Mouse (Mus musculus): ENCODE results near the gene Sipa1l2. TPM values are rescaled to one million over a fixed set of nuclear protein-coding genes. Genes with fewer than 3 reads are reported as not detected.

Sipa1l2 gene
- polyA plus RNA-seq, 1 experiment from 2014 or later = 25.1 TPM

DNA sequence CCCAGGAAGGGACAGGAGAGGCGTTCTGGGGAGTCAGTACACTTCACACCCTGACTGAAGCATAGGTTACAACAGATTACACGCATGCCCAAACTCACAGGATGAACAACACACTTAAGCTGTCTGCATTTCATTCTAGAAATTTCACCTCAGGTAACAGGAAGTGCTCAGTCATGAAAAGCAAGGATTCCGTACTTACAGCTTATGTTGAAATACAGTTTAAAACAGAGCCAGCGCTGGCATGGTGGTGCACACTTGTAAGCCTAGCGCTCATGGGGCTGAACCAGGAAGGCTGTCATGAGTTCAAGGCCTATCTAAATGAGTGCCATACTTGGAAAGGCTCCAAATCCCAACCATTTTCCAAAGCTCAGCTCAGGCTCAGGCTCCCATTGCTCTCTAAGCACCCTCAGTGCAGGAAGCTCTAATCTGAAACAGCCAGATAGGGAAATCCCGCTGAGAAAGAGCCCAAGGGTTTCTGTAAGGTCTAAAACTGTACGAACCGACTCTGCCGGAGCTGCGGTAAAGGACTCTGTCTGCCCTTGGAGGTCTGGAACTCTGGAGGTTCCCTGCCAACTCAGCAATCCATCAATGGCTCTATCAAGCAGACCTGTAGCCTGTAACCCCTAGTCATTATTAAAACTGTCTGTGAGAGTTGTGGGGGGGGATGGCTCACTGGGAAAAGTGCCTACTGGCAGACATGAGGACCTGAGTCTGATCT lies 12.1 kb downstream of the Sipa1l2 start:
- Histone ChIP-seq H3K27ac (replicated peaks; ENCODE audit: low read depth, low read length) (peak overlapping the region; percentile 92), H3K9me3 (ENCODE audit: control insufficient read depth, low read length) (no peaks in the 10 kb centered on the region), H3K27me3 (ENCODE audit: control insufficient read depth, insufficient read depth, low read length) (no peaks in the 10 kb centered on the region), H3K4me2 (ENCODE audit: low read length) (peak overlapping the region; percentile 49; the same call in 1 of the 2 replicates), H3K36me3 (ENCODE audit: control insufficient read depth, insufficient read depth, low read length) (no peaks in the 10 kb centered on the region), H3K4me3 (replicated peaks; ENCODE audit: low read depth, low read length) (no peak overlapping the region), H3K9ac (replicated peaks; ENCODE audit: low read length) (no peak overlapping the region), H3K4me1 (ENCODE audit: control insufficient read depth, insufficient read depth, low read length) (peaks cover 55% of the 10 kb centered on the region)
- ATAC-seq (ENCODE audit: low FRiP score, low TSS enrichment) (no peak), DNase-seq (peak; percentile 41)
- WGBS = 75% methylated on average over 10 of the region's 10 CpGs

DNA sequence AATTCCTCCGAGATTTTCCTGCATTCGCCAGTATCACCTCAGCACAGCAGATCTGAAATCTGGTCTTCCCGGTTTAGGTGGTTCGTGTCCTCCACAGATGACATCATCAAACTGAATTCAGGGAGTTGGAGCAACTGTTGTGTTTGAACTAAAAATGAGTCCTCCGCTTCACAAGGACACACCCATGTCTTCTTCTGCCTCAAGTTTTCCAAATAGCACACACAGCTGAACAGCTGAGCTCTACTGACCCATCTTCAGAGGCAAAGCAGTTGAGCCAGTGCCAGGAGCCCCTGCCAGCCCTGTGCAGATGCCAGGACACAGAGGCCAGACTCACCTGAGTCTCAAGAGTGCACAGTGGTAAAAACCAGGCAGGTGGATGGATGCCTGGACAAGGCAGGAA lies 12.9 kb downstream of the Sipa1l2 start:
- 91% methylated on average over 5 of the region's 5 CpGs for WGBS
- Histone ChIP-seq H3K4me2 (ENCODE audit: low read length) (no peak overlapping the region), H3K27ac (replicated peaks; ENCODE audit: low read depth, low read length) (no peak overlapping the region), H3K4me1 (ENCODE audit: control insufficient read depth, insufficient read depth, low read length) (peaks cover 54% of the 10 kb centered on the region), H3K36me3 (ENCODE audit: control insufficient read depth, insufficient read depth, low read length) (no peaks in the 10 kb centered on the region), H3K9me3 (ENCODE audit: control insufficient read depth, low read length) (no peaks in the 10 kb centered on the region), H3K4me3 (replicated peaks; ENCODE audit: low read depth, low read length) (no peak overlapping the region), H3K27me3 (ENCODE audit: control insufficient read depth, insufficient read depth, low read length) (no peaks in the 10 kb centered on the region), H3K9ac (replicated peaks; ENCODE audit: low read length) (no peak overlapping the region)
- DNase-seq (no peak), ATAC-seq (ENCODE audit: low FRiP score, low TSS enrichment) (no peak)

DNA sequence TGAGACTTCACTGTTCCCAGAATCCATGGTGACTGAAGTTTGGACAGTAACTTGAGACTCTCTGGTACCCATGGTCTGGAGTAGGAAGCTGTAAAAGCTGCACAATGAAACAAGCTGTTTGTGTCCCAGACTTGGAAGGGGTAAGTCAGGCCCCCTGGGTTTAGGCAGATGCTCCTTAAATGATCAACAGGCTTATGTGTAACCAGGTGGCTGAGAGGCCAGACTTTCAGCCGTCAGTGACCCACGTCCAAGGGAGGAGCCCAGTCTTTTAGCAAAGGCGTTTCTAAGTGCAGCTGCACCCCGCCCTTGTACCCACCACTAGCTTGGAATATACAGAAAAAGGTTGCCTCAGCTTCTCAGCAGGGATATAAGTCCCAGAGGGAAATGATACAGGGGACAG lies 19.0 kb downstream of the Sipa1l2 start:
- Histone ChIP-seq H3K4me1 (ENCODE audit: control insufficient read depth, insufficient read depth, low read length) (peaks cover 16% of the 10 kb centered on the region; the same call in 1 of the 2 replicates), H3K9me3 (ENCODE audit: control insufficient read depth, low read length) (no peaks in the 10 kb centered on the region), H3K4me3 (replicated peaks; ENCODE audit: low read depth, low read length) (no peak overlapping the region), H3K27me3 (ENCODE audit: control insufficient read depth, insufficient read depth, low read length) (no peaks in the 10 kb centered on the region), H3K36me3 (ENCODE audit: control insufficient read depth, insufficient read depth, low read length) (no peaks in the 10 kb centered on the region), H3K4me2 (ENCODE audit: low read length) (no peak overlapping the region), H3K27ac (replicated peaks; ENCODE audit: low read depth, low read length) (no peak overlapping the region), H3K9ac (replicated peaks; ENCODE audit: low read length) (no peak overlapping the region)
- 51% methylated on average over 4 of the region's 4 CpGs for WGBS
- DNase-seq = no peak
- no peak for ATAC-seq (ENCODE audit: low FRiP score, low TSS enrichment)

DNA sequence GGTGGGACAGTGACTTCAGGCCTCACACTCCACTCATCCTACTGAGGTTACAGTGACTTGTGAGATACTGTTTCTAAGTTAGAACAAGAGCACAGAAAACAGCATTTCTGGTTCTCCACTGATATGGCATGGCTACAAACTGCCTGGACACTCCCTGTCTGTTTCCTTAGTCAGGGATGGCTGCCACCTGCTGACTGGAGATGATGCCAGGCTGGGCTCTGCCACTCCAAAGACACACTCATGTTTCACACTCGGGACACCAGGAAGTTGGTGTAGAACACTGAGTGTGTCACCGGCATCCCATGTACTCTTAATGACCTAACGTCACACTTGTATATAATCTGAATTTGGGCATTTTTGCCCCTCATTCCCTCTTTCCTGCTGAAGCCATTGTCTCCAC lies 22.3 kb downstream of the Sipa1l2 start:
- Histone ChIP-seq H3K4me1 (ENCODE audit: control insufficient read depth, insufficient read depth, low read length) (peaks cover 20% of the 10 kb centered on the region; the same call in 1 of the 2 replicates), H3K9ac (replicated peaks; ENCODE audit: low read length) (no peak overlapping the region), H3K27me3 (ENCODE audit: control insufficient read depth, insufficient read depth, low read length) (no peaks in the 10 kb centered on the region), H3K4me2 (ENCODE audit: low read length) (no peak overlapping the region), H3K9me3 (ENCODE audit: control insufficient read depth, low read length) (no peaks in the 10 kb centered on the region), H3K27ac (replicated peaks; ENCODE audit: low read depth, low read length) (no peak overlapping the region), H3K36me3 (ENCODE audit: control insufficient read depth, insufficient read depth, low read length) (no peaks in the 10 kb centered on the region), H3K4me3 (replicated peaks; ENCODE audit: low read depth, low read length) (no peak overlapping the region)
- no peak for DNase-seq
- WGBS = 85% methylated on average over 3 of the region's 3 CpGs
- ATAC-seq (ENCODE audit: low FRiP score, low TSS enrichment) = no peak

DNA sequence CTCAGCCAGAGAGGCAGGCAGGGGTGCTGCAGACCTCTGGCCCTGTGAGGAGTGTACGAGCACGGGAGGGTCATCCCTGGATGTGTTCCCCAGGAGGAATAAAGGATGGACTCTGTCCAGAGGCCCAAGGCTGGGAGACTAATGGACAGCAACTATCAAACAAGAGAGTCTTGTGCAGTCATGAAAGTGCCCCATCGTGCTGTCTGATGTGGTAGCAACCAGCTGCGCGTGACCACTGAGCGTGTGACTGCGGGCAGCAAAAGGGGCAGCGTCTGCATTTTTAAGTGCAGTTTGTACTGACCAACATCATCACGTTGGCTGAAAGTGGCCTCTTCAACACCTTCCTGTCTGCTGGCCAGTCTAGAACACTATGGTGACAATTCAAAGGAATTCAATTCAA lies 23.7 kb downstream of the Sipa1l2 start:
- WGBS = 95% methylated on average over 9 of the region's 9 CpGs
- H3K4me3 ChIP-seq (replicated peaks; ENCODE audit: low read depth, low read length) = no peak overlapping the region
- DNase-seq = no peak
- H3K4me2 ChIP-seq (ENCODE audit: low read length) = no peak overlapping the region
- no peaks in the 10 kb centered on the region for H3K36me3 ChIP-seq (ENCODE audit: control insufficient read depth, insufficient read depth, low read length)
- H3K27ac ChIP-seq (replicated peaks; ENCODE audit: low read depth, low read length) = no peak overlapping the region
- H3K9ac ChIP-seq (replicated peaks; ENCODE audit: low read length) = no peak overlapping the region
- ATAC-seq (ENCODE audit: low FRiP score, low TSS enrichment) = no peak
- no peaks in the 10 kb centered on the region for H3K9me3 ChIP-seq (ENCODE audit: control insufficient read depth, low read length)
- H3K4me1 ChIP-seq (ENCODE audit: control insufficient read depth, insufficient read depth, low read length) = peaks cover 14% of the 10 kb centered on the region; the same call in 1 of the 2 replicates
- no peaks in the 10 kb centered on the region for H3K27me3 ChIP-seq (ENCODE audit: control insufficient read depth, insufficient read depth, low read length)

DNA sequence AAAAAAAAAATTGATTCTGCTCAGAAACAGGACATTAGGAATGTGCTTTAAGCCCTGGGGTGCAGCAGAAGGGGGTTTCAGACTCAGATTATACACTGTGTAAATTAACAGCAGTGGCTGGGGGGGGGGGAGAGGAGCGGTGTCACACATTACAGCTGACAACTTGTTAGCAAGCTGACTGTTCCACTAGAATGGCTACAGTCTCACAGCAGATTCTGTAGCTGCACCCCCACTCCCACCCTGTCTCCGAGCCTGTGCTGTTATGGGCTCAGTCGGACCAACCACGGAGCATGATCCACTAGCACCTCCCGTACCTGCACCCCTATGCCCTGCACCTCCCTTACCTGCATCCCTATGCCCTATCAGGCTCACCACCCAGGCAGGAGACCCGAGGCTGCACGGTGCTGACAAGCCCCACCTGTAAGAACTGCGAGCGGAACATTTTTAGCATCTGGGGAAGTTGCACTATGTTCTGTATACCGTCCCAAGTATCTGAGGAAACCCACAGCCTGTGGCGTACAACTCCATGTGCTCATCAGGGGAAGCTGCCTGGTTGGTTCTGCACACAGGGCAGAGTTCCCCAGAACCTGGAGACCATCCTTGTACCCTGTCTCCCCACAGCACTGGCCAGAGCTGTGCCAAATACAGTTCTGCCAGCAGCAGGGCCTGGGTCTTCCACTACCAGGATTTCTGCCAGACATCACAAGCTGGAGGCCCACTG lies 26.6 kb downstream of the Sipa1l2 start:
- no peak overlapping the region for H3K27ac ChIP-seq (replicated peaks; ENCODE audit: low read depth, low read length)
- H3K4me3 ChIP-seq (replicated peaks; ENCODE audit: low read depth, low read length) = no peak overlapping the region
- H3K9me3 ChIP-seq (ENCODE audit: control insufficient read depth, low read length) = no peaks in the 10 kb centered on the region
- DNase-seq (no peak), ATAC-seq (ENCODE audit: low FRiP score, low TSS enrichment) (no peak)
- H3K36me3 ChIP-seq (ENCODE audit: control insufficient read depth, insufficient read depth, low read length) = no peaks in the 10 kb centered on the region
- no peaks in the 10 kb centered on the region for H3K27me3 ChIP-seq (ENCODE audit: control insufficient read depth, insufficient read depth, low read length)
- 86% methylated on average over 11 of the region's 11 CpGs for WGBS
- peaks cover 4% of the 10 kb centered on the region; the same call in 1 of the 2 replicates for H3K4me1 ChIP-seq (ENCODE audit: control insufficient read depth, insufficient read depth, low read length)
- H3K9ac ChIP-seq (replicated peaks; ENCODE audit: low read length) = no peak overlapping the region
- H3K4me2 ChIP-seq (ENCODE audit: low read length) = no peak overlapping the region

DNA sequence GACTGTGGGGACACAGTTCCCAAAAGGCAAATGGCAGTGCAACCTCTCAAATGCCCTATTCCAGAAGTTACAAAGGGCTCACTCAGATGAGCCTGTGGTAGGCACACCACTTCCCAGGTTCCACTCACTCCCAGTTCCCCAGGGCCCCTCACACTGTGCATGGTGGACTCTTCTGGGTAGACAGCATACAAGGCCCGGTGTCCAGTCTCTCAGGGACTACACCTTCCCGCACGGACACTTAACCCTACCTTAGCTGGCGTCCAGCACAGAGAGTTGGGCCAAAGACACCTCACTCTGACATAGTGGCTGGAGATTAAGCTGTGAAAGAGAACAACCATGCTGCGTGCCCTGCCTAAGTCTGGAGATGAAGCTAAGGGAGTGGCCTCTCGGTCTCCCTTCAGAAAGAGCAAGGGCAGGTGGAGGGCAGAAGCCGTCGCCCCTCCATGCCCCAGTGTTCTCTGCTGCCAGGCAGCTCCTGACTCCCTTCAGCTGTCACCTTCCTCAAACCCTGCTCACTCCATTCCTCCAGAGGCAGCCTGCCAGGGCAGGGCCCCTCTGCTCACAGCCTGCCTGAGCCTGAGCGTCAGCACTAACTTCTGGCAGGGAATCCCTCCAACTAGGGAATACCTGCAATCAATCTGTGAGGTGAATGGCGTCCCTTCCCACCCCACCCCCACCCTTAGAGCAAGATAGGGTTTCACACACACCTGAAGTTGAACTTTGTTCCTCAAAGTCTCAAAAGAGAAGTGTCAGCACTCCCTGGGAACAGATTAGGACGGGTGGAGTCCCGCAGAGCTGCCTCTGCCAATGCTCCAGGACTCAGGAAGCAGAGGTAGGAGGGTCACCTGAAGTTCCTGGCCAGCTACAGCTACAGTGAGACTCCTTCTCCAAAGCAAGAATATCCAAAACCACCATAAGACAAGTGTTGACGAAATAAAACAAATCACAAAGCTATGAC lies 30.3 kb downstream of the Sipa1l2 start:
- WGBS = 79% methylated on average over 13 of the region's 13 CpGs
- no peak for ATAC-seq (ENCODE audit: low FRiP score, low TSS enrichment)

DNA sequence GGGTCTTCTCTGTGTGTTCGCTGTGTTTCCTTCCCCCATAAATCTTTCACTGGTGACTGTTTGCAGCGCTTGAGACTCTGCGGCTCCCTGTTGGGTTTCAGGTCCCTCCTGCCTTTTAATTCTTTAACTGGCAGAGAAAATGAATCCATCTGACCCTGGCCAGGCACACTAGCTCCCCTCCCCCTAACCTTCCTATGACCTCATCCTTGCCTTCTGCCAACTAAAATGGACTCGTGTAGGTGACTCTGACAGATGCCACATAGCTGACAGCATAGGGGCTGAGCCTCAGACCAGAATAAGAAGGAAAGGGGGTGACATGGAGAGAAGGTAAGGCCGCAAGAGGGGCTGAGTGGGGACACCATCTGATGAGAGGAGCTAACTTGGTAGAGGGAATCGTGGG lies 31.3 kb downstream of the Sipa1l2 start:
- 67% methylated on average over 6 of the region's 6 CpGs for WGBS
- no peak for DNase-seq
- peaks cover 9% of the 10 kb centered on the region; the same call in 1 of the 2 replicates for H3K4me1 ChIP-seq (ENCODE audit: control insufficient read depth, insufficient read depth, low read length)
- no peak overlapping the region for H3K4me3 ChIP-seq (replicated peaks; ENCODE audit: low read depth, low read length)
- H3K27me3 ChIP-seq (ENCODE audit: control insufficient read depth, insufficient read depth, low read length) = no peaks in the 10 kb centered on the region
- ATAC-seq (ENCODE audit: low FRiP score, low TSS enrichment) = no peak
- H3K9ac ChIP-seq (replicated peaks; ENCODE audit: low read length) = no peak overlapping the region
- H3K4me2 ChIP-seq (ENCODE audit: low read length) = no peak overlapping the region
- H3K27ac ChIP-seq (replicated peaks; ENCODE audit: low read depth, low read length) = no peak overlapping the region
- no peaks in the 10 kb centered on the region for H3K9me3 ChIP-seq (ENCODE audit: control insufficient read depth, low read length)
- peaks cover 13% of the 10 kb centered on the region for H3K36me3 ChIP-seq (ENCODE audit: control insufficient read depth, insufficient read depth, low read length)

More for the DNA sequence above, 30.3 kb downstream of the Sipa1l2 start:
- H3K4me3 ChIP-seq (replicated peaks; ENCODE audit: low read depth, low read length) = no peak overlapping the region
- no peak overlapping the region for H3K9ac ChIP-seq (replicated peaks; ENCODE audit: low read length)
- no peak overlapping the region for H3K4me2 ChIP-seq (ENCODE audit: low read length)
- H3K27ac ChIP-seq (replicated peaks; ENCODE audit: low read depth, low read length) = no peak overlapping the region
- H3K36me3 ChIP-seq (ENCODE audit: control insufficient read depth, insufficient read depth, low read length) = peaks cover 13% of the 10 kb centered on the region
- H3K27me3 ChIP-seq (ENCODE audit: control insufficient read depth, insufficient read depth, low read length) = no peaks in the 10 kb centered on the region
- no peaks in the 10 kb centered on the region for H3K9me3 ChIP-seq (ENCODE audit: control insufficient read depth, low read length)
- no peak for DNase-seq
- peaks cover 4% of the 10 kb centered on the region; the same call in 1 of the 2 replicates for H3K4me1 ChIP-seq (ENCODE audit: control insufficient read depth, insufficient read depth, low read length)
